Mouse (Mus musculus) liver, embryonic 15.5 days (tissue): ENCODE measurements at regions not wholly inside any gene's neighbourhood (a gene's known extent, or its start where the extent isn't known, plus 50 kb on each side); places are given as distances from the start of the nearest gene placed in this dataset.

ENCODE experiments used
- ATAC-seq: fragments of 200-750 bp; cut with Nextera tagmentation; 2 replicates; pipeline ENCODE4 v1.8.0; 2017; ENCODE audit warnings: moderate number of reproducible peaks, mild to moderate bottlenecking, moderate library complexity; ENCODE audit not compliant: insufficient read depth
- H3K27ac ChIP-seq: fragments of 300-500 bp; sonication (generic); replicated peaks from 2 replicates; pipeline ENCODE4 v1.5.1; 2015; ENCODE audit warnings: mild to moderate bottlenecking, inconsistent platforms
- H3K27me3 ChIP-seq: fragments of 300-500 bp; sonication (generic); 2 replicates; pipeline ENCODE4 v1.6.1; 2015; ENCODE audit warnings: mild to moderate bottlenecking, inconsistent platforms
- H3K36me3 ChIP-seq: fragments of 300-500 bp; sonication (generic); replicated peaks from 2 replicates; pipeline ENCODE4 v1.6.1; 2015; ENCODE audit warnings: moderate library complexity, mild to moderate bottlenecking, inconsistent platforms
- H3K4me1 ChIP-seq: fragments of 300-500 bp; sonication (generic); replicated peaks from 2 replicates; pipeline ENCODE4 v1.6.1; 2015; ENCODE audit warnings: inconsistent platforms
- H3K4me2 ChIP-seq: fragments of 300-500 bp; sonication (generic); 2 replicates; pipeline ENCODE4 v1.6.1; 2015; ENCODE audit warnings: moderate library complexity, mild to moderate bottlenecking, inconsistent platforms
- H3K4me3 ChIP-seq: fragments of 300-500 bp; sonication (generic); replicated peaks from 2 replicates; pipeline ENCODE4 v1.5.1; 2015; ENCODE audit warnings: mild to moderate bottlenecking, inconsistent platforms
- H3K9ac ChIP-seq: fragments of 300-500 bp; sonication (generic); 2 replicates; pipeline ENCODE4 v1.6.1; 2015; ENCODE audit warnings: moderate library complexity, mild to moderate bottlenecking, inconsistent platforms
- H3K9me3 ChIP-seq: fragments of 300-500 bp; sonication (generic); replicated peaks from 2 replicates; pipeline ENCODE4 v1.6.1; 2016; ENCODE audit warnings: inconsistent platforms
- WGBS: fragments of 180-500 bp; shearing (Covaris S2); methylation state at CpG from one replicate; pipeline ENCODE4 v1.1.7; 2015; ENCODE audit warnings: mixed read lengths; ENCODE audit not compliant: insufficient replicate concordance; 5-methylcytosine and 5-hydroxymethylcytosine counted together

GRCm38 (mm10) chr7:82921722-82922121, 54.6 kb downstream of the Mex3b start:
- WGBS: 54% methylated on average over 5 of the region's 5 CpGs
- ATAC-seq: no peak
- no peaks in the 10 kb centered on the region for H3K4me1 ChIP-seq
- no peaks in the 10 kb centered on the region for H3K36me3 ChIP-seq
- no peak overlapping the region for H3K9ac ChIP-seq
- H3K27me3 ChIP-seq: no peaks in the 10 kb centered on the region
- no peak overlapping the region for H3K27ac ChIP-seq
- no peak overlapping the region for H3K4me2 ChIP-seq
- no peak overlapping the region for H3K4me3 ChIP-seq
- no peaks in the 10 kb centered on the region for H3K9me3 ChIP-seq

GRCm38 (mm10) chr7:82923220-82924071, 56.3 kb downstream of the Mex3b start:
- Histone ChIP-seq H3K4me1 (no peaks in the 10 kb centered on the region), H3K9me3 (no peaks in the 10 kb centered on the region), H3K4me3 (no peak overlapping the region), H3K27me3 (no peaks in the 10 kb centered on the region), H3K36me3 (no peaks in the 10 kb centered on the region), H3K27ac (no peak overlapping the region), H3K9ac (no peak overlapping the region), H3K4me2 (no peak overlapping the region)
- ATAC-seq: no peak
- WGBS: 70% methylated on average over 11 of the region's 11 CpGs

GRCm38 (mm10) chr7:82924092-82924491, 57.0 kb downstream of the Mex3b start:
- Histone ChIP-seq H3K9ac (no peak overlapping the region), H3K4me3 (no peak overlapping the region), H3K27ac (no peak overlapping the region), H3K36me3 (no peaks in the 10 kb centered on the region), H3K4me1 (no peaks in the 10 kb centered on the region), H3K9me3 (no peaks in the 10 kb centered on the region), H3K27me3 (no peaks in the 10 kb centered on the region), H3K4me2 (no peak overlapping the region)
- ATAC-seq: no peak
- WGBS: 58% methylated on average over 3 of the region's 3 CpGs

GRCm38 (mm10) chr7:82938311-82938710, 71.2 kb downstream of the Mex3b start:
- H3K27me3 ChIP-seq: no peaks in the 10 kb centered on the region
- no peaks in the 10 kb centered on the region for H3K36me3 ChIP-seq
- no peak overlapping the region for H3K9ac ChIP-seq
- no peak overlapping the region for H3K4me3 ChIP-seq
- ATAC-seq: no peak
- H3K9me3 ChIP-seq: no peaks in the 10 kb centered on the region
- H3K4me2 ChIP-seq: no peak overlapping the region
- no peaks in the 10 kb centered on the region for H3K4me1 ChIP-seq
- 60% methylated on average over 3 of the region's 3 CpGs for WGBS
- H3K27ac ChIP-seq: no peak overlapping the region

- H3K27me3 ChIP-seq: no peaks in the 10 kb centered on the region
- H3K4me2 ChIP-seq: no peak overlapping the region
- no peaks in the 10 kb centered on the region for H3K36me3 ChIP-seq
- 71% methylated on average over 11 of the region's 11 CpGs for WGBS
- no peak overlapping the region for H3K4me3 ChIP-seq
- H3K27ac ChIP-seq: no peak overlapping the region
- ATAC-seq: no peak
- H3K9me3 ChIP-seq: no peaks in the 10 kb centered on the region
- no peaks in the 10 kb centered on the region for H3K4me1 ChIP-seq
- no peak overlapping the region for H3K9ac ChIP-seq
Measured at GRCm38 (mm10) chr7:82939536-82939935, 72.4 kb downstream of the Mex3b start.

GRCm38 (mm10) chr7:82943376-82943775, 76.2 kb downstream of the Mex3b start:
- no peaks in the 10 kb centered on the region for H3K9me3 ChIP-seq
- H3K36me3 ChIP-seq: no peaks in the 10 kb centered on the region
- no peak overlapping the region for H3K27ac ChIP-seq
- H3K4me2 ChIP-seq: no peak overlapping the region
- no peak overlapping the region for H3K4me3 ChIP-seq
- H3K4me1 ChIP-seq: no peaks in the 10 kb centered on the region
- no peaks in the 10 kb centered on the region for H3K27me3 ChIP-seq
- no peak overlapping the region for H3K9ac ChIP-seq
- 75% methylated on average over 9 of the region's 9 CpGs for WGBS
- ATAC-seq: no peak

- Histone ChIP-seq H3K27me3 (no peaks in the 10 kb centered on the region), H3K36me3 (no peaks in the 10 kb centered on the region), H3K4me2 (no peak overlapping the region), H3K27ac (no peak overlapping the region), H3K9me3 (no peaks in the 10 kb centered on the region), H3K9ac (no peak overlapping the region), H3K4me3 (no peak overlapping the region), H3K4me1 (no peaks in the 10 kb centered on the region)
- 87% methylated on average over 1 of the region's 1 CpGs for WGBS
- no peak for ATAC-seq
Measured at GRCm38 (mm10) chr7:82943797-82944196, 76.7 kb downstream of the Mex3b start.

GRCm38 (mm10) chr7:82949372-82949771, 82.2 kb downstream of the Mex3b start:
- WGBS: 65% methylated on average over 6 of the region's 6 CpGs
- no peak overlapping the region for H3K4me3 ChIP-seq

GRCm38 (mm10) chr7:82957208-82957977, 90.3 kb downstream of the Mex3b start:
- no peak overlapping the region for H3K4me3 ChIP-seq
- no peak overlapping the region for H3K4me2 ChIP-seq
- H3K9ac ChIP-seq: no peak overlapping the region
- no peak for ATAC-seq
- H3K27me3 ChIP-seq: no peaks in the 10 kb centered on the region
- H3K9me3 ChIP-seq: no peaks in the 10 kb centered on the region
- H3K36me3 ChIP-seq: no peaks in the 10 kb centered on the region
- WGBS: 63% methylated on average over 20 of the region's 20 CpGs
- H3K27ac ChIP-seq: no peak overlapping the region
- H3K4me1 ChIP-seq: no peaks in the 10 kb centered on the region

More at GRCm38 (mm10) chr7:82949372-82949771, 82.2 kb downstream of the Mex3b start:
- Histone ChIP-seq H3K4me2 (no peak overlapping the region), H3K9me3 (no peaks in the 10 kb centered on the region), H3K9ac (no peak overlapping the region), H3K36me3 (no peaks in the 10 kb centered on the region), H3K27ac (no peak overlapping the region), H3K27me3 (no peaks in the 10 kb centered on the region), H3K4me1 (no peaks in the 10 kb centered on the region)
- no peak for ATAC-seq

GRCm38 (mm10) chr7:82970599-82970998, 103.5 kb downstream of the Mex3b start:
- Histone ChIP-seq H3K27me3 (no peaks in the 10 kb centered on the region), H3K9me3 (no peaks in the 10 kb centered on the region), H3K36me3 (no peaks in the 10 kb centered on the region), H3K4me1 (no peaks in the 10 kb centered on the region), H3K4me2 (no peak overlapping the region), H3K9ac (no peak overlapping the region), H3K27ac (no peak overlapping the region), H3K4me3 (no peak overlapping the region)
- no peak for ATAC-seq
- 50% methylated on average over 1 of the region's 1 CpGs for WGBS

- H3K4me2 ChIP-seq: no peak overlapping the region
- 39% methylated on average over 5 of the region's 5 CpGs for WGBS
- ATAC-seq: no peak
- no peak overlapping the region for H3K4me3 ChIP-seq
- no peaks in the 10 kb centered on the region for H3K27me3 ChIP-seq
- H3K4me1 ChIP-seq: no peaks in the 10 kb centered on the region
- H3K36me3 ChIP-seq: no peaks in the 10 kb centered on the region
- H3K27ac ChIP-seq: no peak overlapping the region
- H3K9me3 ChIP-seq: no peaks in the 10 kb centered on the region
- no peak overlapping the region for H3K9ac ChIP-seq
Measured at GRCm38 (mm10) chr7:82971244-82971643, 104.1 kb downstream of the Mex3b start.
